Mouse (Mus musculus): ENCODE measurements around the gene Capn7. TPM values are rescaled to one million over a fixed set of nuclear protein-coding genes. Genes with fewer than 3 reads are reported as not detected.

Gene Capn7
- total and polyA plus RNA-seq, 3 experiments: 27.9 to 45.0 (median 33.3) TPM

- dilution Hi-C loops (cut with MboI; ENCODE audit: extremely low pct_ligation_motif_present, extremely low pct_unique_long_range_greater_than_20kb, low sequenced_read_pairs): no loop called here
- peak overlapping the region; percentile 97 for H3K27ac ChIP-seq (ENCODE audit: insufficient read depth, low read depth)
- peak overlapping the region; percentile 60 for H3K4me2 ChIP-seq (ENCODE audit: insufficient read depth, low read depth, poor library complexity, severe bottlenecking)
- peaks cover 12 to 81% of the 10 kb centered on the region in 2 experiments for H3K36me3 ChIP-seq (replicated peaks in 1 of 2; ENCODE audit: control insufficient read depth in 1 of 2, insufficient read depth in 1 of 2, low read length in 1 of 2)
- no peak for DNase-seq (ENCODE audit: extremely low read depth)
- H3K9ac ChIP-seq (ENCODE audit: insufficient read depth, low read depth): peak overlapping the region; percentile 15
- peaks cover 60 to 97% of the 10 kb centered on the region in 2 experiments for H3K4me1 ChIP-seq (ENCODE audit: control insufficient read depth in 1 of 2, insufficient read depth in 2 of 2)
- no peaks in the 10 kb centered on the region for H3K27me3 ChIP-seq (replicated peaks)
- in situ Hi-C loops (cut with MboI; ENCODE audit: low pct_ligation_motif_present, low pct_unique_long_range_greater_than_20kb, low sequenced_read_pairs): no loop called here
- peaks cover 69% of the 10 kb centered on the region for H3K79me2 ChIP-seq (replicated peaks; ENCODE audit: control insufficient read depth, extremely low read depth, insufficient read depth, poor library complexity, severe bottlenecking)
- H3K4me3 ChIP-seq (replicated peaks in 1 of 3; ENCODE audit: low read depth in 2 of 3, low read length in 2 of 3, poor library complexity in 1 of 3): peak overlapping the region in 1 of 3 experiments; percentile 2
- no peak for TF ChIP-seq ZC3H11A (IDR thresholded peaks at IDR 0.05; ENCODE audit: low read depth, low read length)
- no peak for TF ChIP-seq ETS1 (conservative IDR thresholded peaks at IDR 0.05; ENCODE audit: low read depth, low read length)
- peak; percentile 88 for TF ChIP-seq MAX (IDR thresholded peaks at IDR 0.05; ENCODE audit: low read length)
- TF ChIP-seq JUN (IDR thresholded peaks at IDR 0.05; ENCODE audit: insufficient read depth, low read depth, low read length): no peak
- TF ChIP-seq MXI1 (IDR thresholded peaks at IDR 0.05; ENCODE audit: low read depth, low read length): peak; percentile 43; the same call in 1 of the 2 replicates
- no peak for TF ChIP-seq RCOR1 (conservative IDR thresholded peaks at IDR 0.05; ENCODE audit: low read depth, low read length)
- TF ChIP-seq MYC (IDR thresholded peaks at IDR 0.05; ENCODE audit: low read depth, low read length): peak; percentile 67; the same call in 1 of the 2 replicates
- TF ChIP-seq BHLHE40 (IDR thresholded peaks at IDR 0.05; ENCODE audit: low read depth, low read length): peak; percentile 26; the same call in 1 of the 2 replicates
- TF ChIP-seq UBTF (IDR thresholded peaks at IDR 0.05; ENCODE audit: low read depth, low read length): no peak
- peaks cover under 1% of the 10 kb centered on the region for H3K9me3 ChIP-seq (replicated peaks; ENCODE audit: low read length)
Measured at GRCm38 (mm10) chr14:31420135-31420534, 83.7 kb downstream of the Capn7 start.

- dilution Hi-C loops (cut with MboI; ENCODE audit: extremely low pct_ligation_motif_present, extremely low pct_unique_long_range_greater_than_20kb, low sequenced_read_pairs) (no loop called here), in situ Hi-C loops (cut with MboI; ENCODE audit: low pct_ligation_motif_present, low pct_unique_long_range_greater_than_20kb, low sequenced_read_pairs) (no loop called here)
- Histone ChIP-seq H3K36me3 (replicated peaks in 1 of 2; ENCODE audit: control insufficient read depth in 1 of 2, insufficient read depth in 1 of 2, low read length in 1 of 2) (peaks cover 14 to 81% of the 10 kb centered on the region in 2 experiments), H3K9me3 (replicated peaks; ENCODE audit: low read length) (peaks cover 5% of the 10 kb centered on the region), H3K27ac (ENCODE audit: insufficient read depth, low read depth) (peak overlapping the region; percentile 97), H3K79me2 (replicated peaks; ENCODE audit: control insufficient read depth, extremely low read depth, insufficient read depth, poor library complexity, severe bottlenecking) (peaks cover 67% of the 10 kb centered on the region), H3K27me3 (replicated peaks) (no peaks in the 10 kb centered on the region), H3K4me3 (replicated peaks in 1 of 3; ENCODE audit: low read depth in 2 of 3, low read length in 2 of 3, poor library complexity in 1 of 3) (peak overlapping the region in 1 of 3 experiments; percentile 4), H3K4me2 (ENCODE audit: insufficient read depth, low read depth, poor library complexity, severe bottlenecking) (peak overlapping the region; percentile 60), H3K9ac (ENCODE audit: insufficient read depth, low read depth) (peak overlapping the region; percentile 15), H3K4me1 (ENCODE audit: control insufficient read depth in 1 of 2, insufficient read depth in 2 of 2) (peaks cover 56 to 97% of the 10 kb centered on the region in 2 experiments)
- TF ChIP-seq MAZ (IDR thresholded peaks at IDR 0.05; ENCODE audit: low read depth, low read length) (0 out of 2 replicates have a peak, but pooled peaks have one; percentile 39), POLR2AphosphoS2 (IDR thresholded peaks at IDR 0.05; ENCODE audit: low read depth, low read length) (no peak), EP300 (IDR thresholded peaks at IDR 0.05; ENCODE audit: low read length) (peak; percentile 34; the same call in 1 of the 2 replicates), JUND (conservative IDR thresholded peaks at IDR 0.05; ENCODE audit: low read depth, low read length) (no peak), ZC3H11A (IDR thresholded peaks at IDR 0.05; ENCODE audit: low read depth, low read length) (no peak), MEF2A (IDR thresholded peaks at IDR 0.05; ENCODE audit: borderline replicate concordance, low read depth, low read length) (peak; percentile 92), JUN (IDR thresholded peaks at IDR 0.05; ENCODE audit: insufficient read depth, low read depth, low read length) (0 out of 2 replicates have a peak, but pooled peaks have one; percentile 4), ZMIZ1 (IDR thresholded peaks at IDR 0.05; ENCODE audit: low read depth, low read length) (no peak), MAFK (IDR thresholded peaks at IDR 0.05; ENCODE audit: insufficient replicate concordance, low read length) (no peak), MXI1 (IDR thresholded peaks at IDR 0.05; ENCODE audit: low read depth, low read length) (0 out of 2 replicates have a peak, but pooled peaks have one; percentile 21), ETS1 (conservative IDR thresholded peaks at IDR 0.05; ENCODE audit: low read depth, low read length) (peak; percentile 66), RAD21 (IDR thresholded peaks at IDR 0.05; ENCODE audit: low read depth, low read length) (no peak; the same call in 1 of the 2 replicates), IRF4 (IDR thresholded peaks at IDR 0.05; ENCODE audit: low read depth, low read length) (peak; percentile 61)
- DNase-seq (ENCODE audit: extremely low read depth): peak; percentile 71
Measured at GRCm38 (mm10) chr14:31420562-31420961, 84.1 kb downstream of the Capn7 start.
